Mouse (Mus musculus): Measurements from ENCODE around the gene Ascl2.

GRCm38 (mm10) chr7:143015755-143016423, 46.8 kb upstream of the Ascl2 start:
- TF ChIP-seq CTCF (IDR thresholded peaks at IDR 0.05; ENCODE audit: low read depth) (no peak), EP300 (IDR thresholded peaks at IDR 0.05; ENCODE audit: low read depth) (no peak)

Measured in liver, postnatal 0 days (tissue).